Mouse (Mus musculus) urinary bladder, postnatal 10 days (tissue): Measurements from ENCODE around the gene Car12.

Experiments
- DNase-seq: peaks from one replicate; pipeline ENCODE4 v3.0.0; 2022; ENCODE audit warnings: low spot score

Gene Car12

DNA sequence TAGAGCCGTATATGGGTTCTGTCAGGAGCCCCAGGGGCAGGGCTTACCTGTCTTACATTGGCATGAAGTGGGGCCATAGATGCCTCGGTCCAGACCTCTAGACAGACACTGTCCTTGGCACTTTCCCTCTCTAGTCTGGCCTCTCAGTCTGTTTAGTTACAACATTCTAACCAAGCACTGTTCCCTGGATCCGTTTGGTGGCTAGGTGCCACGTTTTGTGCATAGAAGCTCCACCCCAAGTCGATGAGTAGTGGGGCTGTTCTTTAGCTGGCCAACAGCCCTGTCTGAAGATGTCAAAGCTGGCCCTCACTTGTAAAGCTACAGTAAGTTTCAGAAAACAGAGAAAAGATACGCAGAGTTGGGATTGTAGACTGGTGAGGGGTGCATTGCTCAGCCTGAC lies 2.9 kb upstream of the Car12 start:
- DNase-seq: no peak

DNA sequence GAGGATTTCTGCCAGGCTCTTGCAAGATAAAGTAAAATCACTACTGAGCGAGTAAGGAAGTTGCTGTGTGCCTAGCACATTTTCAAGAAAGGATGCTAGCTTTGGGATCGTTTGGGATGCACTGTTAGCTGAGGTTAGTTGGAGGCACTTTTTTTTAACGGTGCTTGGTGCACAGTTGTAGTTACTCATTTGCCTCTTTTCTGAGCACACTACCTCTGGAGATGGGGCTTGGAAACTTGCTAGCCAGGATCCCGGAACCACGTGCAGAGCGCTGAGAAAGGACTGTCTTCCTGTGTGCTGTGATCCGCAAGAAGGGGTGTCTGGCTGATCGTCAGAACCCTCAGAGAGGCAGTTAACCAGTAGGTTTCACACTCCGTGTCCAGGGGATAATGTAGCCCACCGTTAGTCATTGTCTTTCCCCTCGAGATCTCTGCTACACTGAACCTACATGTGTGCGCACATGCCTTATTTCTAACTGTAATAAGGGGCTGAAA lies 583 bp downstream of the Car12 start:
- DNase-seq: no peak

DNA sequence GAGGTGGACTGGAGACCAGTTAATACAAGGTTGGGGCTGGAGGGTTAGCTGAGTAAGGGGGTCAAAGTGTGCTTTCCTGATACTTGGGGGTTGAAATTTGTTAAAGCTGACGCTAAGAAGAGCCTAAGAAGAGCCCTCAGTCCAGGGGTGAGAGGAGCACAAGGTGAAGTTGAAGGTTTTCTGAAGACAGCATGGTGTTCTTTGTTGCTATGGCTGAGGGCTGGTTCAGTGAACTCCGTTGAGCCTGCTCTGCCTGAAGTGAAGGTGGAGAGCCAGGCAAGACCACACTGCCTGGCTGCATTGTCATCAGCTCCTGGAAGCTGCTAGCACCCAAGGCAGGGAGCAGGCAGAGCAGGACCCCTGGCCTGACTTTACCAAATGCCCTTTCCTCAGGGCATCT lies 1.9 kb downstream of the Car12 start:
- DNase-seq: no peak

DNA sequence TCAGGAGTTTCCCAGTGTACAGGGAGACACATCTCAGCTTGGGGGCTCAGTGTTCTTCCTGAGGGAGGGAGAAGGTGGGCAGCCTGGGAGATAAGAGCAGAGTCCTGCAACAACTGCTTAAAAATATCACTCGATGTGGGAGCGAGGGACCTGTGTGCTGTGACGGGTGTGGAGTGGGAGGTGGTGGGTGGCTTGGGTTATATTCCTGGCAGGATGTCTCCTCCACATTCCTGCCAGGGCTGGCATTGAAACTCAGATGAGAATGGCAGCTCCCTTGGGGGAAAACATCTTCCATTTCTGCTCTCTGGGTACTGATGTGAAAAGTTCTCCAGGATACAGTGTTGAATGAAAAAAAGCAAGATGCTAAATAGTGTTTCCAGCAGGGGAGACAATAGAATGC lies 3.0 kb downstream of the Car12 start:
- DNase-seq: no peak

DNA sequence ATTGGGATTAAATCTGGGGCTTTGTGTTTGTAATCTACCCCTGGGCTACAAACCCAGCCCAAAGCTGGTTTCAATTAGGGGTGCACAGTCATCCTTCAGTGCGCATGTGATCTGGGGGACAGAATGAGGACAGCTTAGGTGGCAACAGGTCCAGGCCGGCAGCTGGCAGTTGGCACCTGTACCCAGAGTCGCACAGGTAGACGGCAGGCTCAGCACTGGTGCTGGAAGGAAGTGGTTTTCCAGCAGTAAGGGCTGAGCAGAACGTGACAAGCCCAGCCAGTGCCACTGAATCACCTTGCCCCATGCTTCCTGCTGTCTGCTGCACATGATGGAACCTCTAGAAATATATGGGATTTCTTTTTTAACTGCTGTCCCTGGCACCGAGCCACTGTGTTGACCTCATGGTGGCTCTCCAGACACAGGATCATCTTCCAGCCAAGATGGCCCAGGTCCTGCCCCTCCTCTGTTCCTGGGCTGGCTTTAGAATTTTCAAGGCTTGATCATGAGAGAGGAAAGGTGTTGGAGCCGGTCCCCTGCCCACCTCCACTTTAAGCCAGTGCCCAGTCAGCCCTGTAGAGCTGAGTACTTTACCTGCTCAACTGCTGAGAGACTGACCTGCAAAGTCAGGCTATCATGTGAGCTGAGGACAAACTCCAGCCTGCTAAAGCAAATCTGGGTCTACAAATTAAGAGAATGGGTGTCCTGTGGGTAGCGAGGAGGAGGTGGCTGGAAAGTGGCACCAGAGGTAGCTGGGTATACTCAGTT lies 7.4 kb downstream of the Car12 start:
- DNase-seq: no peak

DNA sequence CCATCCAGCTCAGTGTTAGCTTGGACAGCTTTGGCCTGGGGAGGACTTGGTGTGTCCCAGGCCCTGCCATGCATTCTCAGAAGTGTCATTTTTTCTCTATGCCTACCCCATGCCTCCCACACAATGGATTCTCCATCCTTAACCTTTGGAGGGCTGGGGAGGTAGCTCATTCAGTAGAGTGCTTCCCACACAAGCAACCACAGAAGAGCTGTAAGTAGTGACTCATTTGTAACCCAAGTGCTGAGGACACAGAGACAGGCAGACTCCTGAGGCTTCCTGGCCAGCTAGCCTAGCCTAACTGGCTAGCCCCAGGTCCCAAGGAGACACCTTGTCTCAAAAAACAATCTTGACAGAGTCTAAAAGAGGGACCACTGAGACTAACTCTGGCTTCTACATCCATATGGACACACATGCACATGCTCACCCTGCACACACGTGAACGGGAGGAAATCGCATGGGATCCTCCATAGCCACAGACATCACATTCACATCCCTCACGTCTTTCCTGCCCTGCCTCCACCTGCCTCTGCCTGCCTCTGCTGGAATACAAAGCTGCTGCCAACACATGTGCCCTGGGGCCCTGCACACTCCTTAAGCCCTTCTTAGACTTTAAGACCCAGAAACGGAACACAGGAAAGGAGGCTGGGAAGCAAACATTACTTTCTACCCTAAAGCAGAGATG lies 8.8 kb downstream of the Car12 start:
- no peak for DNase-seq

DNA sequence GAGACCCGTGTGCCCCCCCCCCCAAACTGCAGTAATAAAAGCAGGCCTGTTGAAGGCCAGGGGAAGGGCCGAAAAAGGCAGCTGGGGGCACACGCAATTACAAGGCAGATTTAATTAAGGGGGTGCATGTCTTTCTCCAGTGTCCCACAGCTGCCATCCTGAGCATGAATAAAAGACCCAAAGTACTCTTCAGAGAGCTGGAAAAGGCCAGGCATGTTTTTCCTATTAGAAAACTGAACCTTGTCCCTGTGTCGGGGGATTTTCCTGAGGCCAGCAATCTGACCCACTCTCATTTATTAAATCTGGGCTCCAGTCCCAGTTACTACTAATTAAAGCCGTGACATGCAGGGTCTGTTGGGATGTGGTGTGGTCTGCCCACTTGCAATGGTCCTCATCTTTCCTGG lies 9.4 kb downstream of the Car12 start:
- no peak for DNase-seq

DNA sequence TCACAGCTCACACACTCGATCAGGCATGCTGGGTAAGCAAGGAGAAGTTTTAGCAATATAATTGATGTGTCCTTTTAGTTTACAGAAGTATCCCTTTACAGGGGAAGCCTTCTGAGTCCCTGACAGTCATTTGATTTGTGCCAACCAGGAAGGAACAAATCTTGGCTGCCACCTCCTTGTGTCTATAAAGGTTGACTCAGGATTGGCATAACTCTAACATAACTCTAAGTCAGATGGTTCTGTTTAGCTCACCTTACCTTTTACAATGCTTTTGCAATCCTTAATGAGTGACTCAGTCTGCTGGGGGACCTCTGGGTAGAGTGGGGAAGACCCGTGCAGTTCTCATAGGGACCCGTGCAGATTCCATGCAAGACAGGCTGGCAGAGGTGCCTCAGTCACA lies 12.1 kb downstream of the Car12 start:
- no peak for DNase-seq

DNA sequence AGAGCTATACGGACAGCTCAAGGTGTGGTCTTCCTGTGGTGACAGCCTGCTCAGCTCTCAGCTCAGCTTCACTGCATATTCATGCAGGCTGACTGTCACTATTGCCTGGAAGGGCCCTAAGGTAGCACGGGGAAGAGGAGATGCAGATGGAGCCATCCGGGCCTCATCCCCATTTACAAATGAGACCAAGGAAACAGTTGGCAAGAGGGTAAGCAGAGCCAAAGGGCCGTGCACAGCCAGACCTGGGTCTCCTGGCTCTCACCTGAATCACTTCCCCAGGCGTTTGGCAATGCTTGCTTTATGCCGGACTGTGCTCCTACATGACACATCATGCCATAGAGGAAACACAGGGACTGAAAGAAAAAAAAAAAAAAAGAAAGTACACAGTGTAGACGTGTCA lies 13.8 kb downstream of the Car12 start:
- DNase-seq: no peak

DNA sequence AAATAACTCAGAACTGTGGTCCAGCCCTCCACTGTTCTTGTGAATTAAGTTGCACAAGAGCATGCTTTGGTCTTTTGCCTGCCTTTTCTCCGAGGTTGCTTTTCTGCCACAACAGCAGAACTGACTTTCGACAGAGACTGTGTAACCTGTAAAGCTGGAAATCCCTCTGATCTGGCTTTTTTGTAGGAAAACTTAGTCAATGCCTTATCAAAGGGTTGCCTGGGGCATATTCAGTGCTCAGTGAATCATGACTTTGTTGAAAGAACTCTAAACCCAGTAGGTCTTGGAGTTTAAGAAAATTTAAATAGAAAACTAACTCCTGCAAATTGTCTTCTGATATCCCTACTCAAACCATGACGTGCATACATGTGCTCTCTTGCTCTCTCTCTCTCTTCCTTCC lies 17.1 kb downstream of the Car12 start:
- DNase-seq: no peak

DNA sequence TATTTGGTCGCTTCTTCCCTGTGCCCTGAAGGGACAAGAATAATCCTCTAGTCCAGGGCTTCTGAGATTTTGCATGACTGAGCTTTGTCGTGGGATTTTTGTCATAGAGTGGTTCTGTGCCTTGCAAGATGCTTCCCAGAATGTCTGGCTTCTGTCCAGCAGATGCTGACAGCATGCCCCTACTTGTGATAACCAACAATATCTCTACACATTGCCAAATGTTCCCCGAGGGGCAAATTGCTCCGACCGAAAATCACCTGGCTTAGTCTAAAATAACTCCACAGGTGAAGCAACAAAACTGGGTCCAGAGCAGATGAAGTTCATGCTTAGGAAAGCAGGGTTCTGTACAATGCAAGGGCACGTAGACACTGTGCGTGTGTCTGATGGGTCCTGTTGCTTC lies 17.8 kb downstream of the Car12 start:
- no peak for DNase-seq

DNA sequence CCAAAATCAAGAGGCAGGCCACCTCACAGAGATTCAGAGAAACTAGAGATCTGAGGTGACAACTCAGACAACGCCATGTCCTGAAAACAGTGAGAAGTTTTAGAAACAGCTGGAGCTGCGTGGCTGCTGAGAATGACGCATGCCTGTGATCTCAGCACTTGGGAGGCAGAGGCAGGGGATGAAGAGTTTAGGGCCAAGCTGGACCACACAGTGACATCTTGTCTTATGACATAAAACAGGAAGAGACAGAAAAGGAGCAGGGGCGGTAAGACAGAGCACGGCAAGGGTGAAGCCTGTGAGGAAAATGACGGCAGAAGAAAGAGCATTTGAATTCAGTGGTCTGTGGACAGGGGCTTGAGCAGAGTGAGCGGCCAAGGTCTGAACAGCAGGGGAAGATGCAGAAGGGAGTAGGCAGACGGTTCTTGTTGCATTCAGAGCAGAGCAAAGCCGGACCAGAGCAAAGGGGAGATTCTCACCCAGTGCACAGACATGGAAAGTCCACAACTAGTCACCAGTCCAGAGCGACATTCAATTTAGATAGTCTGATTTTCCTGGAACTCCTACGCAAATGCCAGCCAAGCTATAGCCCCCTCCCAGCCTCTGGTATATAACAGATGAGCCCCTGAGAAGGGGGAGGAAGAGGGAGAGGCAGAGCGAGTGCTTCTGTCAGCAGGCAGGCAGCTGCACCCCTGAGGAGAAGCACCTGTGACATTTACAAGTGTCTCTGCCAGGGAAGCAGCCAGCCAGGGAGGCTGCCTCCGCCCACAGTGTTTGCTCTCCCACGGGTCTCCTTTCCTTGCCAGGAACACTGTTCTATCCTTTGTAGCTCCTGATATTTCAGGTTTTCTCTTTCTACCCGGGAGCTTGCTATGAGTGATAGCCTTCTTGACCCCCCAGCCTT lies 19.6 kb downstream of the Car12 start:
- no peak for DNase-seq

DNA sequence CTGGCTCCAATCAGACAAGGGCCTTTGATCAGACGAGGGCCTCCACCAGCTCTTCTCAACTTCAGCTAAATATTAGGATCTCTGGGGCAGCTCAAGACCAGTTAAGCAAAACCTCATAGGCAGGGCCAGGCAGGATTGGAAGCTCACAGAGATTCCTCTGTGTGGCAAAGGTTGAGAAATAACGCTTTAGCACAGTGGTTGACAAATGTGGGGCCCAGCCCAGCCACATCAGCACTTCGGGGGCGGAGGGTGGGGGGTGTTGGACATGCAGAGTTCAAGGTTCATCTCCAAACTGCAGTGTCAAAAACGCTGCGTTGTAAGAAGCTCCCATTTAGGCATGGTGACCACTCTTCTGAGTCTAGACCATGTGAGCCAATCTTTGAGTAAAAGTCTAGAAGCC lies 21.1 kb downstream of the Car12 start:
- no peak for DNase-seq

DNA sequence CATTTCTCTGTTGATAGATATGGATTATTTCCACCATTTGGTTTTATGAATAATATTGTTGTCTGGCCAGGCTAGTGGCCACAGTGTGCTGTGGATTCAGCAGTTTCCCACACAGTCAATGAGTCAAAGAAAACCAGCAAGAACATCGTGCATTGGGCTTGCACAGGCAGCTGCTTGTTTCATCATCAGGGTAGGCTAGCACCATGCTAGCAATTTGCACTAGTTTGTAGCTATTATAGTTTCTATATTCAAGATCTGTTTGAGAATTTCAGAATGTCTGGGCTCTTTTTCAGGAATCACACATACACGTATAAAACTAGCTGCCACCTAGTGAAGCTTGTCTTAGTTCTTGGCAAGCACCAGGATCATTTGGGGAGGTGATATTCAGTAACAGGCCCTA lies 21.6 kb downstream of the Car12 start:
- DNase-seq: no peak

DNA sequence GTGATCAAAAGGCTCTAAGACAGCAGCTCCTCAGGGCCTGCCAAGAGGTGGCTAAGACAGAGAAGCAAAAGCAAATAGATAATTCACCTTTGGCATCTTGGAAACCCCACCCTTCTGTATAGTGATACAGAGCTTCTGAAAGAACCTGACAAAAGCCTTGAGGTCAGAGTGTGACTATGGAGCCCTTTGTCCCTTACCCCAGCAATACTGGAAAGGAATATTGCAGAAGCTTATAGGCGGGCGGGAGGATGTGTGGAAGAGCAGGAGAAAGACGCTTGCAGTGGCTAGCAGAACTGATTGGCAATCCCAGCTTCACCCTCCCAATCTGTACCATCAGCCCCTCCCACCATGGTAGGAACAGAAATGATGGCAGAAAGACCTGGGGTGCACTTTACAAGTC lies 22.5 kb downstream of the Car12 start:
- DNase-seq: no peak

DNA sequence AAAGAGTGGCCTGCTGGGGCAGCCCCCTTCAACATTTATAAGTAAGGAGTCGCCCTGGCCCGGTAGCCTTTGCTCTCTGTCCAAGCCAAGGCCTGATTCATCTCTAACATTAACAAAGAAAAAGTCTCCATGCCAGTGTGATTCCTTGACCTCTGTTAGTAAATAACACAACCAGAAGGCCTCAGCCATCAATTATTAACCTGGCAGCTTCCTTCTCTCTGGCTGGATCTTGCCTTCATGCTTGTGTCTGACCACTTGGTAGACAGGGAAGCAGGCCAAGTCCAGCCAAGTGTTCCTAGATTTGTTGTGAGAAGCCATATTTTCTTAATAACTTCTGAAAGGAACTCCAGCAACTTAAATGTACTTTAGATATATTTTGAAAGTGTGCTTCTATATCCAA lies 23.1 kb downstream of the Car12 start:
- no peak for DNase-seq

DNA sequence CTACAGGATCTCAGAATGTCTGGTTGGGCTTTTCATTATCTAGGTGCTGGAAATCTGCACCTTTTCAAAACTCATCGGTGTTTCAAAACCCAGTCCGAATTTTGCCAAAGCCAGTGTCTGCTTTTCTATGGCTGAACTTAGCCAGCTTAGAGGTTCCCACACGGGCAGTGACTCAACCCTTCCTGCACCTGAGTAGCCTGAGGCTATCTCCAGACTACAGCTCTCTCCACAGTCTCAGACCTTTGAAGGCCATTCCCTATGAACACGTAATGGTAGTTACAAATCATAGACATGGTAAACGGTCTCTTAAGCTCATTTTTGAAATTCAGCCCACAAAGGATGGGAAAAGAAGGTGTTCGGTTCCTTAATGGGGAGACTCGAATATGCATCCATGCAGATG lies 26.0 kb downstream of the Car12 start:
- no peak for DNase-seq

DNA sequence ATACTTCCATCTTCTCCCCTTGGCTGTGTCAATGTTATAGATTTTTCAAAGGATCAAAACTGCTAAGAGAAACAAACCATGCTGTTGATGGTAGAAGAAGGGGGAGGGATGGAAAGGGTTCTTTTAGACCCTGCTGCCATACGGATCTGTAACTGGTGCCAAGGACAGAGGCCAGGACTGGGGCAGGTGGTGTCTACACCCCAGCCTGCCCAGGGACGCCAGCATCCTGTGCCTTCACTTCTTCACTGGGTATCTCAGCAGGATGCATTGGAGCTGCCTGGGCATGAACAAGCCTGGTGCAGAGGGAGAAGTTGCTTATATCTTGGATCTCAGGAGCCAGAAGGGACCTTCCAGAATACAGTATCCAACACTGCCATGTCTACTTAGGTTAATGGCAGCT lies 31.0 kb downstream of the Car12 start:
- no peak for DNase-seq

DNA sequence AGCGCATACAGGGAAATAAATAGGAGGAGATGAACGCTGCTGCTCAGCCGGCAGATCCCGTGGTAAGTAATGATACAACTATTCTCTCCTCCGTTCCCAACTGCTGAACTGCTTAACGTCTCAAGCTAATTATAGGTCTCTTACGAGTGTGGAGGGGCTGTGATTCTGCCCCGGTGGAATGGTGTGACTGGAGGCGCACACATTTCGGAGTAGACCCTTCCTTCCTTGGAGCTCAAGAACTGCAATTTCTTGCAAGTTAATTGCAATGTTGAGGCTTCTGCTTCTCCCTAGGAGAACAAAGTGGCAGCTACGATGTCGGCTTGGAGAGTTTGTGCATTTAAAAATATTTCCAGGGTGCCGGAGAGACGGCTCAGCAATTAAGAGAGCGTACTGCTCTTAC lies 34.9 kb downstream of the Car12 start:
- DNase-seq: no peak

DNA sequence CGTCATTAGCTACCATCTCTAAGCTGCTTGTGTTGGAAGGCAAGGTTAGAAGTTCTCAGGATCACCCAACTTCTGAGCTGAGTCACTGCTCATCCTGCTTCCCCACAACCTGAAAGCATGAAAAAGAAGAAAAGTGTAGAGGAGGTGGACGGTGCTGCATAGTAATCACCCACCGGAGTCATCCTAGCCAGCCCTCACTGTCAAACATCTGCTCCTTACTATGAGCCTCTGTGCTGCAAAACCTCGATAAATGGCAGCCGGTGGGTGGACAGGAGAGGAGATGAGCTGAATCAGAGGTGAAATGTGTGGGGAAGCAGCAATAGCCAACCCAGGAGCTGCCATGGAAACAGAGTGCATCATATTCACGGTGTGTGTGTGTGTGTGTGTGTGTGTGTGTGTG lies 39.4 kb downstream of the Car12 start:
- no peak for DNase-seq

DNA sequence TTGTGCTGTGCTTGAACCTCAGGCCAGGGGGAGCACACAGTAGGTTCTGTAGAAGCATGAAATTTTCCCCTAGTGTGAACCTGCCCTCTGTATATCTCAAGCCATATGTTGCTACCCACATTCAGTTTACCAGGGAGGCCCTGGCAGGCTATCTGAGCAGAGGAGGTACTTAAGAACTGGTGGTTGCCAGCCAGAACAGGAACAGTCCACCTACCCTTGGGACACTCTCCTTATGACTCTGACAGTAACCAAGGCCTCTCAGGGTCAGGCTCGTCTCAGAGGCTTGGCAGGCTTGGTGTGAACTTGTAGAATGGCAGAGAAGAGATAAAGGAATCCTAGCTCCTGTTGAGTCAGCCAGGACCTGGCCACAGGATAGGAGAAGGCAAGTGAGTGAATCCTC lies 47.5 kb downstream of the Car12 start:
- no peak for DNase-seq

DNA sequence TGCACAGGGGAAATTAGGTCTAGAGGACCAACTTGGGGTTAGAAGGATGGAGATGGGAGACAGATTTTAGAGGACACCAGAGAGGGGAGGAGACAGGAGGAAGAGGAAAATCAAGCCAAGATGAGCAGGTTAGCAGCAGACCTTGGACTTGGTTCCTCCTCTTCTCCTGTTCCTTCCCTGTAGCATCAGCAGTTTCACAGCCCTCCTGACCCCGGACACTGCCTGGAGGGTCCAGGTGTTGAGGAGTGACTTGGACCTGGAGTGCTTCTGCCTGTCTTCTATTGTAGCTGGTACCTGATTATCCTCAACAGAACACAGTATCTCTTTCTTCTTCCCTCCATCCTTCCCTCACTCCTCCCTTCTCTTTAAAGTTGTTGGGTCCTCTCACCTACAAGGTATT lies 55.2 kb downstream of the Car12 start:
- DNase-seq: no peak

DNA sequence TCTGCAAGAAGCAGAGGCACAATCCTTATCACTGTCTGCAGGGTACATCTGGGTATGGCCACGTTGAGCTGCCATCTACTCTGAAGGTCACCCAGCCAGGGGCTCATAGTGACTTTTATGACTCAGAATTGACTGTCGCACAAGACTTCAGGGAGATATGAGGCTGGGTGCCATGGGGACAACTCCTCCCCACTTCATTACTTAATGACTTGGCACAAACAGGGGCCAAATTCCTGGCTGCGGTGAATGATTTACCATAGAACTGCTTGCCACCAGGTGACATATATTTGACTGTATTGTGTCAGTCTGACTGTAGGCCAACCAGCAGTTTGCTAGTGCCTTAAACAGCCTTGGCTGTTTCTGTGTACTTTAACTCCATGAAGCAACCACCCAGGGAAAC lies 55.8 kb downstream of the Car12 start:
- no peak for DNase-seq
